Mouse (Mus musculus) left cerebral cortex, adult 8-10 months (tissue): ENCODE data around the gene Myl9. TPM values are rescaled to one million over a fixed set of nuclear protein-coding genes. Genes with fewer than 3 reads are reported as not detected.

Experiments
- DNase-seq, 2 experiments: peaks; one replicate each; pipeline ENCODE4 v3.0.0; 2022; ENCODE audit warnings: low spot score in 2 of 2
- total RNA-seq, 4 experiments: library from RNA; stranded (reverse); gene quantifications; 2 replicates each; pipeline ENCODE4 v1.2.4; 2022

Myl9 gene
- 10 to 100 TPM; 13.8 to 20.5 (median 16.5) TPM for total RNA-seq

DNA sequence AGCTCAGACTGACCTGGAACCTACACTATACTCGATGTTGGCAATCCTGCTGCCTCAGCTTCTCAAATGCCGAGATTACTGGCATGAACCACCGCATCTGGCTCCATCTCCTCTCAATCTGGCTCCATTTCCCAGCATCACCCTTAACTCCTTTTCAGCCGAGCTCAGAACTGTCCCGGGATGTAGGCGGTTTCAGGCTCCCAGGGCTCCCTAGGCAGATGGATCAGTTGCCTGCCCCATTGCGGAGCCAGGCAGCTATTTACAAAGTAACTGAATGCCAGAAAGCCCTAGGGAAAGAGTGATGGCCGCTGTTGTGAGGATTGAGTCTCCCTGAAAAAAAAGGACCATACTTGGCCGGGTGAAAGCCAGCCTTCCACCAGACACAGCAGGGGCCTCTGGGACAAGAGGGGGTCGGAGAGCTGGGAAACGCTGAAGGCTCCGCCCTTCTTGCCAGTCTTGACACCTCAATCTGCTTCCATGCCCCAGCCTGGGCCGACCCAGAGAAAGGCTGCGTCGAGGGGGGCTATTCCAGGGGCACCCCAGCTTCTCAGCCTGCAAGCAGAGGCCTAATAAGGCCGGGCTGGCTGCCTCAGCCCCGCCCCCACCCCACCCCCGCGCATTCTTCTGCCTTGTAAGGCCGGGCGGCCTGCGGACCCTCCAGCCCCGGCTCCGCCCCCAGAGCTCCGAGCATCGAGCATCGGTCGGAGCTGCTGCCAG, at the start of gene Myl9:
Myl9 (plus strand) TSS at position 683 of the 717 bp plus-strand sequence.
- no peak for DNase-seq

DNA sequence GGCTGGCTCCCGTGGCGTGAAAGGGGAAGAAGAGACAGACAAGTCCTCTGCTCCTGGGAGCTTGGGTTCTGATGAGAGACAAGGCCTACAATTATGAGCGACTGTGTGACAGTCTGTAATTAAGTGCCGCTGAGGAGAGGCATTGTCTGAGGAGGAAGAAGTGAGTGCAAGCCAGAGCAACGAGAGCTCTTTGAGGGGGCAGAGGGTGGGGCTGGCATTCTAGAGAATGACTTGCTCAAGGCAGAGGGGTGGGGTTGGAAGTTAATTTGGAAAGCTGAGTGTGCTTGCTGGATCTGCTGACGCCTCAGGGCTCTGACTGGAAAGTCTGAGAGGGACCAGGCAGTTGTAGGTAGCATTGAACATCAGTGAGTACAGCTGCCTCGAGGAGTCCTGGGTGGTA, 48.9 kb upstream of the Myl9 start:
- DNase-seq = no peak

DNA sequence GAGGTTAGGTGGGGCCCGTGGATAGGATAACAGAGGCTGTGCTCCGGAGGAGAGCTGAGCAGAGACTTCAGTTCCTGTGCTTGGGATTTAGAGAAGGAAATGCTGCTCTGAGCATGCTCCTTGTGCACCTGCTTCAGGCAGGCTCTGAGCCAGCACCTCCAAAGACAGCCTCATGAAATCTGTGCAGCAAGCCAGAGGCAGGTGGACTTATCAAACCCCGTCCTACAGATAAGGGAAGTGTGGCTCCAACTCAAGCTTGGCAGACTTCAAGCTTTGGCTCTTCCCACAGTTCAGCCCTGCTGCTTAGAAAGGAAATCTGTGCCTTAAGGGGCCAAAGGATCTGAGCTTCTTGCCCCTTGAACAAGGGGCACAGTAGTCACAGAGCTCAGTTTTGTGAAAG, 48.3 kb upstream of the Myl9 start:
- no peak for DNase-seq

GRCm38 (mm10) chr2:156729537-156730469, 45.4 kb upstream of the Myl9 start:
- no peak for DNase-seq

DNA sequence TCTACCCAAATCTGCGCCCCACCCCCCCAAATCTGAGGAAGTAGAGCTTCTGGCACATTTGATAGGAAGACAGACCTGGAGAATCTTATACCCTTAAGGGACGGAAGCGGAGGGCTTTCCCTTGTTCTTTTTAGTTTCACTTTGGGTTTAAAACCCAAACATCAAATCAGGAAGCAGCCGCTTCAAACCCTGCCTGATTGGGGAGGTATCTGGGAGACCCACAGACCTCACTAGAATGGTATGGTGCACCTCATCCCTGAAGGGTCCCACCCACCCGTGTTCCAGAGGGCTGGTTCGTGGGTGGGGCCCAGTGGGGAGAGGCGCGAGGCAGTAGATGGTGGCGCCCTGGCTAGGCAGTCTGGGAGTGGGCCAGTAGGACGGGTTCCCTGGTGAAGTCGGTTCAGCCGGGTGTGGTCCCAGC, 44.7 kb upstream of the Myl9 start:
- no peak for DNase-seq

DNA sequence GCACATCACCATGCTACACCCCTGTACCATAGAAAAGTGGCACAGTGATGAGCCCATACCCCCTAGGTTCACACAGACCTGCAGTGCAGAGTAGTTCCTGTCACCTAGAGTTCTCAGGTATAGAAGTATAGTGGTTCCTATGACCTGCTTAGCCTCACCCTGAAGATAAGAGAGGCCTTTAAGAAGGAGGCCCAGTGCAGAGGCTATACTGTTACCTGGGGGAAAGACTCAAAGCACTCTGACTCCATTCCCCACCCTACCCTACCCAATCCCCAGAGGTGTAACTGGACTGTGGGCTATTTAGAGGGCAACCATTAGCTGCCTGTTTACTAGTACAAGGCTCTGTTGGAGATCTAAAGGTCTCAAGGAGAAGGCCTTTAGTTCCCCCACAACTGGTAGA, 43.6 kb upstream of the Myl9 start:
- no peak for DNase-seq

DNA sequence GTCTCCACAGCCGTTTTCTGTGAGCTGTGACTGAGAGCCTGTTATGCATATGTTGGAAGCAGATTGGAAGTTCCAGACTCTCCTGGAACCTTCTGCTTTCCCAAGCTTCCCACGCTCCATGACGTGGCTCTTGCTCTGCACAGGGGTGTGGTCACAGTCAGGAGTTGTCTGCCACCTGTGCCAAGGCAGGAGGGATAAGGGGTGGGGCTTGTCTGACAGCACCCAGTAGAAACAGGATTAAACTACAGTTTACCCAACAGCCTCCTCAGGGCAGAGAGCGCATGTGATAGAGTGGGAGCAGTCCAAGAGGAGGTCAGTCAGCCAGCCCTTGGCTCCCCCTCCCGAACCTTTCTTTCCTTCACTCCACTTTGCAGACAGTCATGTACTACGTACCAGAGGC, 43.1 kb upstream of the Myl9 start:
- DNase-seq = peak; percentile 43 to 87

DNA sequence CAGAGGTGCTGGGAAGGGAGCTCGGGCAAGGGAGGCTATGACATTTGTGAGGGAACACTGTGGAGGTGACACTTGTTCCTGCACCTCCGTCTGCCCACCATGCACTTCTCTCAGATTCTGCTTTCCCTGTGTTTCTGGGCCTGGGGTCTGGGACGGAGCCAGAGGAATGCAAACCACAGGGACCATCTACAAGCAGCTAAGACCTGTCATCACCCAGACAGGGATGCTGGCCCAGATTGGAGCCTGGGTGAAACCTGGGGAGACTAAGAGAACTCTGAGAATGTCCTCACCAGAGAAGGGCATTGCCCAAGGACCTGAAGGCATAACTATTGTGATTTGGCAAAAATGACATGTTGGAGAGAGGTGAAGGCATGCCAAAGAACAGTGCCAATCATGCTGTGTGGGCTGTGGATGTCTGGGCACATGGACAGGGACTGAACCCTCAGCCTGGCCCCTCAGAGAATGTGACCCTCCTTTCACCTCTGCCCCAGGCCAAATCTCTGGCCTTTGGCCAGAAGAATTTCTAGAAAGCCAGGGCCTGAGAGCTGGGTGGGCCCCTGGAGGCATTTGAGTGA, 39.4 kb upstream of the Myl9 start:
- no peak for DNase-seq

DNA sequence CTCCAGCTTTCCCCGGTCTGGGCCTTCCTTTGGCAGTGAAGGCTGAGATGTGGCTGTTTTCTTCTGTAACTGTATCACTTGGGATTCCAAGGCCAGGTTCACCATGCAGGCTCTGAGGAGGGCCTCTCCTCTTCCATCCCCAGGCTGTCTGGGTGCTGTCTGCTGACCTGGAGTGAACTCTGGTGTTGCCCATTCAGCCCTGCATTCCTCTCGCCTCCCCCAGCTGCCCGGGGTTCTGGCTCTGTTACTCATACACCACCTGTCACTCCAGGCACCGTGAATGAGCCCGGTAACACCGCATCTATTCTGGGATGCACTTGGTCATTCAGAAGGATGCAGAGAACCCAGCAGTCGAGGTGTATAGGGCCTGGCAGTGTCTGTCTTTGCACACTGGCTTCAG, 38.4 kb upstream of the Myl9 start:
- DNase-seq = no peak

- no peak for DNase-seq
Observed at GRCm38 (mm10) chr2:156737976-156738375, 37.2 kb upstream of the Myl9 start.

- DNase-seq = no peak
Observed at GRCm38 (mm10) chr2:156741265-156741664, 34.0 kb upstream of the Myl9 start.

GRCm38 (mm10) chr2:156741998-156742397, 33.2 kb upstream of the Myl9 start:
- DNase-seq = no peak

DNA sequence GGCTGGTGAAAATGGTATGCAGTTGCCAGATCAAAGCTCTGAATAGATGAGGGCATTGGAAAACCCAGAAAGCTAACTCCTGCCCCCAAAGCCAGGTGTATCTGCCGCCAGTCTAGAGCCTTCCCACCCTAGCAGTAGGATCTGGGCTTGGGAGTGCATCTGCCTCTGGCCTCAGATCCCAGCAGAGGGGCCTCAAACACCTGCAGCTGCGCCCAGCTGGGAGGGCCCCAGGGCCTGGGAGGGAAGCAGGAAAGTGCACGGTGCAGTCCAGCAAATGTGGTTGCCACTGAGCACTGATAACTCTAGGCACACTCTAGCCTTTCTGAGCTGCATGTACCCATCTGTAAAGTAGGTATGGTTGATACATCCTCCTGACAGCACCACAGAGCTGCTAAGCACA, 32.0 kb upstream of the Myl9 start:
- DNase-seq = no peak

GRCm38 (mm10) chr2:156744414-156744813, 30.8 kb upstream of the Myl9 start:
- no peak for DNase-seq

DNA sequence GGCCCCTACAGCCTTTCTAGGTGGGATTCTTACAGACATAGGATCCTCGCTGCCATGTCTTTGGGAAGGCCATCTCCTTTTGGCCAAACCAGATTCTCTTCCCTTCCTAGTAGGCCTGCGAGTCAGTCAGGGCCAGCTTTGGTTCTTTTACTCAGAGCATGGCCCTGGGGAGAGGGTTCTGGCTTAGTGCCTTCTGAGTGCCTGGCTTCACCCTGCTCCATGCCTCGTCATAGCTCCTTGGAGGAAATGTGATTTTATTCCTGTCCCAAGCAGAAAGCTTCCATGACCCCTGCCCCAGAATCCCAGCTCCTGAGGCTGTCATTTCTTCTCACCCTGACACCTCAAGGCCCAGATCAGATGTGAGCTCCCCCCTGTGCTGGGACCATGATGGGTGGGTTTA, 27.9 kb upstream of the Myl9 start:
- DNase-seq = no peak

- no peak for DNase-seq
Observed at GRCm38 (mm10) chr2:156749687-156750086, 25.5 kb upstream of the Myl9 start.

- DNase-seq = peak in 1 of 2 experiments; percentile 72
Observed at GRCm38 (mm10) chr2:156756937-156757336, 18.3 kb upstream of the Myl9 start.

GRCm38 (mm10) chr2:156760843-156761505, 14.2 kb upstream of the Myl9 start:
- no peak for DNase-seq

- DNase-seq = no peak
Observed at GRCm38 (mm10) chr2:156761521-156762278, 13.5 kb upstream of the Myl9 start.

DNA sequence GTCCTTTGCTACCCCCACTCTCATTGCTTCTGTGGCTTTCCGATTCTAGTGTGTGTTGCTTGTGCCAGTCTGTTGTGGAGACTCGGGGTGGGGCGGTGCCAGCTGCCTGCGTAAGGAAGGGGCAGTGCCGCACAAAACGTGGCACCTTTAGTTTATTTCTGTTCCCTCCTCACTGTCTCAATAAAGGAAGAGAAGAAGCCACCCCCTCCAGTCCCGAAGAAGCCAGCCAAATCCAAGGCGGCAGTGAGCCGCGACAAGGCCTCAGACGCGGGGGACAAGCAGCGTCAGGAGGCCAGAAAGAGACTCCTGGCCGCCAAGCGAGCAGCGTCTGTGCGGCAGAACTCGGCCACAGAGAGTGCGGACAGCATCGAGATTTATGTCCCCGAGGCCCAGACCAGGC, 12.7 kb upstream of the Myl9 start:
- peak in 1 of 2 experiments; percentile 54 for DNase-seq

GRCm38 (mm10) chr2:156763101-156763500, 12.1 kb upstream of the Myl9 start:
- no peak for DNase-seq
